Mouse (Mus musculus): Measurements from ENCODE around the gene Mlph.
A peak's percentile ranks its signal among the peaks of the same experiment; 100 is the strongest.

The Mlph gene

GRCm38 (mm10) chr1:90914948-90915569 is at the start of gene Mlph:
TSS of gene Mlph (plus strand) at chr1:90915085.
- peak; percentile 86 for DNase-seq (ENCODE audit: low spot score)

GRCm38 (mm10) chr1:90866734-90867133 is 48.2 kb upstream of the Mlph start:
- no peak for DNase-seq (ENCODE audit: low spot score)

- DNase-seq (ENCODE audit: low spot score) = no peak
Observed at GRCm38 (mm10) chr1:90870581-90870980, 44.3 kb upstream of the Mlph start.

- DNase-seq (ENCODE audit: low spot score) = peak; percentile 90
Observed at GRCm38 (mm10) chr1:90875371-90875770, 39.5 kb upstream of the Mlph start.

- peak; percentile 64 for DNase-seq (ENCODE audit: low spot score)
Observed at GRCm38 (mm10) chr1:90875961-90876360, 38.9 kb upstream of the Mlph start.

- peak; percentile 85 for DNase-seq (ENCODE audit: low spot score)
Observed at GRCm38 (mm10) chr1:90876486-90877270, 38.2 kb upstream of the Mlph start.

- no peak for DNase-seq (ENCODE audit: low spot score)
Observed at GRCm38 (mm10) chr1:90885771-90886460, 29.0 kb upstream of the Mlph start.

- no peak for DNase-seq (ENCODE audit: low spot score)
Observed at GRCm38 (mm10) chr1:90894521-90894920, 20.4 kb upstream of the Mlph start.

- DNase-seq (ENCODE audit: low spot score) = peak; percentile 39
Observed at GRCm38 (mm10) chr1:90895004-90895403, 19.9 kb upstream of the Mlph start.

- peak; percentile 66 for DNase-seq (ENCODE audit: low spot score)
Observed at GRCm38 (mm10) chr1:90896281-90896680, 18.6 kb upstream of the Mlph start.

- peak; percentile 92 for DNase-seq (ENCODE audit: low spot score)
Observed at GRCm38 (mm10) chr1:90896741-90897361, 18.0 kb upstream of the Mlph start.

- peak; percentile 56 for DNase-seq (ENCODE audit: low spot score)
Observed at GRCm38 (mm10) chr1:90898012-90898411, 16.9 kb upstream of the Mlph start.

- no peak for DNase-seq (ENCODE audit: low spot score)
Observed at GRCm38 (mm10) chr1:90899816-90900215, 15.1 kb upstream of the Mlph start.

- DNase-seq (ENCODE audit: low spot score) = peak; percentile 87
Observed at GRCm38 (mm10) chr1:90900406-90900805, 14.5 kb upstream of the Mlph start.

- no peak for DNase-seq (ENCODE audit: low spot score)
Observed at GRCm38 (mm10) chr1:90901246-90901645, 13.6 kb upstream of the Mlph start.

GRCm38 (mm10) chr1:90901681-90902208 is 13.1 kb upstream of the Mlph start:
- no peak for DNase-seq (ENCODE audit: low spot score)

GRCm38 (mm10) chr1:90902751-90903150 is 12.1 kb upstream of the Mlph start:
- no peak for DNase-seq (ENCODE audit: low spot score)

- no peak for DNase-seq (ENCODE audit: low spot score)
Observed at GRCm38 (mm10) chr1:90903211-90903945, 11.5 kb upstream of the Mlph start.

GRCm38 (mm10) chr1:90903971-90904458 is 10.9 kb upstream of the Mlph start:
- DNase-seq (ENCODE audit: low spot score) = peak; percentile 43

- no peak for DNase-seq (ENCODE audit: low spot score)
Observed at GRCm38 (mm10) chr1:90904729-90905404, 10.0 kb upstream of the Mlph start.

GRCm38 (mm10) chr1:90906357-90906756 is 8.5 kb upstream of the Mlph start:
- peak; percentile 80 for DNase-seq (ENCODE audit: low spot score)
